Mouse (Mus musculus) frontal cortex, adult (tissue): Measurements from ENCODE around the gene Nln.

ENCODE experiments used
- ATAC-seq: cut with Nextera tagmentation; 2 replicates; pipeline ENCODE4 v1.9.2; 2017; ENCODE audit warnings: mild to moderate bottlenecking, moderate library complexity, mixed read lengths; ENCODE audit not compliant: low TSS enrichment

Gene Nln

GRCm38 (mm10) chr13:104041481-104041880, 67.9 kb downstream of the Nln start:
- ATAC-seq: no peak

GRCm38 (mm10) chr13:104040950-104041349, 68.5 kb downstream of the Nln start:
- ATAC-seq: no peak

GRCm38 (mm10) chr13:104039861-104040260, 69.6 kb downstream of the Nln start:
- ATAC-seq: peak; percentile 44

GRCm38 (mm10) chr13:104038891-104039290, 70.5 kb downstream of the Nln start:
- no peak for ATAC-seq

- no peak for ATAC-seq
These were observed 71.1 kb downstream of the Nln start for GRCm38 (mm10) chr13:104038358-104038757.

GRCm38 (mm10) chr13:104037531-104038290, 71.7 kb downstream of the Nln start:
- no peak for ATAC-seq

- ATAC-seq: no peak
These were observed 72.7 kb downstream of the Nln start for GRCm38 (mm10) chr13:104036494-104037290.

GRCm38 (mm10) chr13:104035651-104036050, 73.8 kb downstream of the Nln start:
- ATAC-seq: no peak

GRCm38 (mm10) chr13:104034854-104035253, 74.6 kb downstream of the Nln start:
- ATAC-seq: no peak

- ATAC-seq: 0 out of 2 replicates have a peak, but pooled peaks have one; percentile 6
These were observed 76.7 kb downstream of the Nln start for GRCm38 (mm10) chr13:104032620-104033133.

- ATAC-seq: peak; percentile 56
These were observed 77.5 kb downstream of the Nln start for GRCm38 (mm10) chr13:104031821-104032331.

GRCm38 (mm10) chr13:104030956-104031355, 78.5 kb downstream of the Nln start:
- no peak for ATAC-seq

GRCm38 (mm10) chr13:104029511-104029910, 79.9 kb downstream of the Nln start:
- ATAC-seq: no peak

- no peak for ATAC-seq
These were observed 80.3 kb downstream of the Nln start for GRCm38 (mm10) chr13:104029089-104029488.

- ATAC-seq: no peak
These were observed 82.9 kb downstream of the Nln start for GRCm38 (mm10) chr13:104026525-104026924.

- no peak for ATAC-seq
These were observed 83.8 kb downstream of the Nln start for GRCm38 (mm10) chr13:104025710-104025995.

GRCm38 (mm10) chr13:104024856-104025709, 84.3 kb downstream of the Nln start:
- 0 out of 2 replicates have a peak, but pooled peaks have one; percentile 32 for ATAC-seq

- no peak for ATAC-seq
These were observed 85.1 kb downstream of the Nln start for GRCm38 (mm10) chr13:104024275-104024674.

- ATAC-seq: peak; percentile 88
These were observed 86.0 kb downstream of the Nln start for GRCm38 (mm10) chr13:104023356-104023911.

GRCm38 (mm10) chr13:104018466-104019076, 90.8 kb downstream of the Nln start:
- ATAC-seq: no peak
